Mouse (Mus musculus) Patski (cell line): ENCODE data around the gene Mecom. TPM values are rescaled to one million over a fixed set of nuclear protein-coding genes. Genes with fewer than 3 reads are reported as not detected.

Experiments
- ATAC-seq: fragments of 100-300 bp; one replicate; pipeline ENCODE4 v1.8.0; 2021
- CTCF ChIA-PET: fragments of 350-600 bp; sonication (Branson Sonifier 250); formaldehyde crosslinking; loops from one replicate; lab custom pipeline; 2022; ENCODE audit warnings: inconsistent platforms; lab: Charles Lee
- POLR2A ChIA-PET: fragments of 350-600 bp; sonication (Branson Sonifier 250); formaldehyde crosslinking; loops from one replicate; lab custom pipeline; 2022; ENCODE audit warnings: antibody characterized with exemption, inconsistent platforms; lab: Charles Lee
- DNase-seq: peaks from one replicate; pipeline ENCODE4 v3.0.0-alpha.2; 2011; ENCODE audit warnings: low read depth, low spot score
- H3K27me3 ChIP-seq: fragments of 371-371 bp; one replicate; pipeline ENCODE4 v1.5.1; 2021
- CTCF ChIP-seq: fragments of 100-300 bp; IDR thresholded peaks from one replicate; pipeline ENCODE4 v1.5.1; 2021
- in situ Hi-C: fragments of 300-500 bp; cut with MboI; formaldehyde crosslinking; loops from 3 replicates; pipeline ENCODE4 v1.11.1; 2018; ENCODE audit warnings: low pct_unique_long_range_greater_than_20kb, mixed read lengths
- polyA plus RNA-seq: library from polyadenylated mRNA; unstranded; gene quantifications from one replicate; pipeline ENCODE4 v1.2.3, GENCODE M21; 2021

Mecom gene
- polyA plus RNA-seq, 1 experiment from 2014 or later, result 18.4 TPM

DNA sequence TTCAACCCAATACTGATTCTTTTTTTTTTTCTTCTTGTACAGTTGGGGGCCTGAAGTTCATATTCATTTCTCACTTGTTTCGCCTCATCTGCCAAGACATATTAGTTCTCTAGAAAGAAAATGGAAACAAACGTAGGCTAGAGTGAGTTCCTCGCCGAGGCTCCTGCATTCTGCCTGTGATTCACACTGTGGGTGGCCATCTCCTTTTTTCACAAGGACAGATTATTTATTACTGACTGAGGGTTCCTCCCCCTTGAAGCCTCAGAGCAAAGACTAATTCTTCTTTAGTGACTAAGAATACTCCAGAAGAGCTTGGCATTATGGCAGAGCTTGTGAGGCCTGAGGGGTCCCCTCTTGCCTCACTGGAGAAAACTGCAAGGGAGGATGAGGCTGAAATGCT, 167.5 kb downstream of the Mecom start:
- DNase-seq (no peak), ATAC-seq (no peak)
- in situ Hi-C loops, result no loop called here
- ChIA-PET POLR2A (no interaction called here), CTCF (interaction anchor here (2.4 kb wide), 1 partner anchor 9 kb away, joined by 6 read pairs; no protein-coding TSS in a partner anchor)
- H3K27me3 ChIP-seq, result peaks cover 19% of the 10 kb centered on the region
- no peak for TF ChIP-seq CTCF

DNA sequence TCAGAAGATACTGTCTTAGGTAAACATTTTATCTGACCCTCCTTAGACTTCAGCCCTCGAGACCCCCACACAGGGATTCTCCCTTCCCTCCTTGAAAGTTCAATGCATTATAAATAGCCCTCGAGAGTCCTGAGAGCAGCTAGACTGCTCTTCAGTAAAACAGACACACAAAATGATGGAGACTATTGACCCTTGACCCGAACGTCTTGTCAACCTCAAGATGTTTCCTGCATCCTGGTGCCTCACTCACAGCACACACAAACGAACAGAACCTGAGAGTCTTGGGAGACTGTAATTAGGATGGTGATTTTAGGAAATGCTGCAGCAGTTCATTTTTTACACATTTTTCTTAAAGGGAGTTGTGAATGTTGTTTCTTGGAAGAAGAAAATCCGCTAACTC, 168.5 kb downstream of the Mecom start:
- ChIA-PET POLR2A (no interaction called here), CTCF (interaction anchor here (1.1 to 2.4 kb wide), 2 partner anchors 8 to 12 kb away, joined by 3 to 6 read pairs; no protein-coding TSS in a partner anchor)
- no peak for ATAC-seq
- peaks cover 19% of the 10 kb centered on the region for H3K27me3 ChIP-seq
- in situ Hi-C loops, result no loop called here
- no peak for TF ChIP-seq CTCF
- DNase-seq, result no peak

DNA sequence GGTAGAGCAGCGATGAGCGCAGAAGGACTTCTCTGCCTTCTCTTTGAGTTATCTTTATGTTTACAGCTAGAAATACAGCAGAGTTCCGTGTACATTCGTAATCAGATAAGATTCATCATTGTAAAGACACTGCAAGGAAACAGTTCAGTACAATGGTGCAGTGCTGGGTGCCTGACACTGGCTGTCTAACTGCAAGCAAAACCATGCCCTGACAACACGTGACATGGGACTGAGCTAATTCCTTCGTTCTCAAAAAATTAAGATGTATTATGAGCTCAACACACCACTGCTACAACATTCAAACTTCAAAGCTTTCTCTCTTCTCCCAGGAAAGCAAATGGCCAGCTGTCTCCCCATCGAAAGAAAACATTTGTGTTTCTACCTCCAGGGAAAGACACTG, 176.3 kb downstream of the Mecom start:
- CTCF ChIA-PET, result interaction anchor here (0.9 to 3.2 kb wide), 7 partner anchors 8 to 35 kb away, joined by 3 to 10 read pairs (median 3); no protein-coding TSS in a partner anchor
- no peak for ATAC-seq
- POLR2A ChIA-PET, result no interaction called here
- in situ Hi-C loops, result no loop called here
- peaks cover 20% of the 10 kb centered on the region for H3K27me3 ChIP-seq
- no peak for TF ChIP-seq CTCF
- DNase-seq, result no peak

DNA sequence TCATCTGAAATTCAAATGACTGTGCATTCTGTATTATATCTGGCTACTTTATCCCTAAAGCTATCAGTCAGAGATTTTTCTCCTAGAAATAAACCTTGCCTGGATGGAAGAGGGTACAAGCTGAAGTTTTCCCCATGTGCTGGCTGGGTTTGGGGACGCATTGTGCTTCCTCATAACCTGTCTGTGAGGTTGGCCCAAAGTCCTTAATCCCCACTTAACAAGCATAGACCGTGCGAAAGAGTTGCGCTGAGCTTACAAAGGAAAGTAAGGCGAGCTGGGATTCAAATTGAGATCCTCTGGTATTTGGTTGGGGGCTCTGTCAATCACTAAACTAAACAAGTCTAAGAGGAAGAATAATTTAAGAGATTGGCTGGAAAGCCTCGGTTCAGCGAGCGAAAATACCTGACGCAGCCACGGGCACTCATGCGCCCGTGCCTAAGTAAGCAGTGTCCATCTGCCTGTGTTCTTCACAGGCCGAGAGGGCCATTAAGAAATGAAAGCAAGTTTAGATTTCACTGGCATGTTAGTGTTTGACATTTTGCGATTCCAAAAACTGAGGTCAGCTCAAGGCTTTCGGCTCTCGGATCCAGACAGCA, 176.8 kb downstream of the Mecom start:
- in situ Hi-C loops, result no loop called here
- ChIA-PET POLR2A (no interaction called here), CTCF (interaction anchor here (0.9 to 3.2 kb wide), 7 partner anchors 9 to 36 kb away, joined by 3 to 10 read pairs (median 3); no protein-coding TSS in a partner anchor)
- DNase-seq, result no peak
- ATAC-seq, result no peak
- no peak for TF ChIP-seq CTCF
- peaks cover 16% of the 10 kb centered on the region for H3K27me3 ChIP-seq

DNA sequence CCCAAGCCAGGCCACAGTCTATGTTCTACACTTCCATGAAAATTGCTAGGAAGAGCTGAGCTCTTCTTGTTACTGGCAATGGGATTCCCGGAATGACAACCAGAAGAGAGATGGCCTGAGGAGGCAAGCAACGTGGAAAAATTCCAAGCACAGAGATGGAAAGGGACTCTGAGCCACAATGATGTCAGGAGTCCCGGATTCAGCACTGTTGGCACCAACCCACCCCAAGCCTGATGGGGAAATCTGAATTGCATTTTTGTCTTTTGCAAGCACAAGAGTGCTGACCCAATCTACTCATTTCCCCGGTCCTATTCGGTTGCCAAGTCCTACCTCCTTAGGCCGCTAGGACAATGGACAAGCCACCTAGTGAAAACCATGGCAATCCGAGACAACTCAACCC, 181.2 kb downstream of the Mecom start:
- no peak for ATAC-seq
- DNase-seq, result no peak
- ChIA-PET CTCF (interaction anchor here (1.2 kb wide), 1 partner anchor 9 kb away, joined by 3 read pairs; no protein-coding TSS in a partner anchor), POLR2A (interaction anchor here (0.5 to 0.6 kb wide), 2 partner anchors 353 to 1136 kb away, joined by 3 read pairs; no protein-coding TSS in a partner anchor)
- in situ Hi-C loops, result no loop called here
- no peak for TF ChIP-seq CTCF
- peaks cover 19% of the 10 kb centered on the region for H3K27me3 ChIP-seq

DNA sequence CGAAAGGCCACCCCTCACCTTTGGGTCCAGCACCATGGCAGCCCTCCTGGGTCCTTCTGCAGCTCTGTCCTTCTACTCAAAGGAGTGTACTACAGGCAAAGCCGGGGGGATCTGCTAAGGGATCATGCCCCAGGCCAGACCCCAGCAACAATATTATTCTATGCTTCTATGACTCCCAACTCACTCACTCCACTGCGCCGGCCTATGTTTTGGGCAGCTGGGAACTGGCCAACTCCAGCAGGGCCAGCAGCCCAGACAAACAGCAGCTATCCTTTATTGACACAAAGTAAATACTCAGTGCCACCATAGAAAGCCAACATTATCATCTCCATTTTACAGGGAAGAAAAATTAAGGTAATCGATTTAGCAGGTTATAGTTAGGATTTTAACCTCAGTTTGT, 186.6 kb downstream of the Mecom start:
- peaks cover 11% of the 10 kb centered on the region for H3K27me3 ChIP-seq
- ATAC-seq (no peak), DNase-seq (no peak)
- ChIA-PET CTCF (interaction anchor here (0.8 to 1.4 kb wide), 2 partner anchors 10 to 21 kb away, joined by 3 read pairs; no protein-coding TSS in a partner anchor), POLR2A (interaction anchor here (0.7 kb wide), 1 partner anchor 956 kb away, joined by 3 read pairs; no protein-coding TSS in a partner anchor)
- no peak for TF ChIP-seq CTCF
- in situ Hi-C loops, result no loop called here

DNA sequence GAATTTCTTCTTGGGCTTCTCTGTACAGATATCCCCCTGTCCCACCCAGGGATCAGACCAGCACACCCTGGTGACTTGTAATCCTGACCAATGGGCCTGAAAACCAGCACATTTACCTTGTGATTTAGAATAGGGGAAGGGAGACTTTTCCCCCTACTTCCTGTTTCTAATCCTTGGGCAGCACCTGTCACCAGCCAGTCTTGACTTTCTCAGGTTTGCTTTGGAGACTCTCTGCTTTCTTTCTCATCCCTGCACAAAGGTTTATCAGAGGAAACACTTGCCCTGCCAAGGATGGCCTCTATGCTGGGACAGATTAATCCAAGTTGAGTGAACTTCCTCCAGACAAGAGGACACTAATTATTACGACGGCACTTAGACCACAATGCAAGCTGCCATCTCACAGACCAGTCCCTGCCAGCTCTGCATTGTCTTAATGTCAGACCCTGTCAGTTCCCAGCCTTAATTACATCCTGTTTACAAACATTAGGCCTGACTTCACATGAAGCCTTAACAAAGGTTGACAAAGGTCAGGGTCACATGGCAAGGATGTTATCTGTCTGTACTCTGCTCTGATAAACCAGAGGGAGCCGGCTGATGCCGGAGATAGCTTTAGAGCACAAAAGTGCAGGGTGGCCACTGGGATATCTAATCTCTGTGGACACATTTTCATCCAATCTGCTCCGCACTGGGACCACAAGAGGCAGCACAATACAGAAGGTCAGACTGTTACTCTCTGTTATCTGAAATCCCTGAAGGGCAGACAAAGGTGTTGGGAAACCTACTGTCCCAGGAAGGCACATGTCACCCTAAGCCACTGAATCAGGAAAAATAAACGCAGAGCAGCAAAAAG, 193.7 kb downstream of the Mecom start:
- ChIA-PET CTCF (interaction anchor here (1.0 kb wide), 1 partner anchor 13 kb away, joined by 4 read pairs; no protein-coding TSS in a partner anchor), POLR2A (no interaction called here)
- DNase-seq (no peak), ATAC-seq (no peak)
- no peak for TF ChIP-seq CTCF
- peaks cover 14% of the 10 kb centered on the region for H3K27me3 ChIP-seq
- in situ Hi-C loops, result no loop called here

DNA sequence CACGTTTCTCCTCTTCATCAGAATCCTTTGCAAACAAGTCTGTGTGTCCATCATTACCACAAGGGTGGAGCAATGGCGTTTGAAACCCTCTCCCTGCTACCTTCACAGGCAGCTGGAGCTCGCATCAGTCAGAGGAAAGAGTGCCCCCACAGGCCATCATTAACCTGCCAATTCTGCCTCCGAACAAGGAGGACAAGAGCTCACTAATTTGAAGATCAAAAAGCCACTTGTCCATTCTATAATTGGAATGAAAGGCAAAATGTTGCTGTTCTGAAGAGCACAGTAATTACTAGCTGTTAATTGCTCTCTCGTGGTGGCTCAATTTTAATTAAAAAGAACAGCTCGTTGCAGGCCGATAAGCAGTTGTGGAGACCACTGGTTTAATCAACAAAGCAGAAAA, 198.5 kb downstream of the Mecom start:
- TF ChIP-seq CTCF, result no peak
- POLR2A ChIA-PET, result no interaction called here
- CTCF ChIA-PET, result interaction anchor here (2.0 kb wide), 1 partner anchor 12 kb away, joined by 7 read pairs; no protein-coding TSS in a partner anchor
- DNase-seq, result no peak
- H3K27me3 ChIP-seq, result peaks cover 17% of the 10 kb centered on the region
- ATAC-seq, result no peak
- in situ Hi-C loops, result no loop called here

DNA sequence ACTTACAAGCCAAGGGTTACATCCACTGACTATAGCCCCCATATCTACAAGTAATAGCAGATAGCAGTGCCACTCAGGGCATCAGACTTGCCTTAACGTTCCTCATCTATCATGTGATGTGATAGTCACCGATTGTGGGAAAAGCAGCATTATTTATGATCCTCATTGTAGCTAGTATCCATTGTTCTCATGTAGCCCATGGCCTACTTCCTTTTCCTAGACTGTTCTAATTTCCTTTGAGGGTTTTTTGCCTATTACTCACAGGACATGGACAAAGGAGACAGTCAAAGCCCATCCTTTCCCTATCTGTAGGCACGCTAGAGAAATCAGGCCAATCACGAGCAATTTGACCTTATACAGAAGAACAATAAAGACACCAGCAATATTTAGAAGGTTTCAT, 203.7 kb downstream of the Mecom start:
- ATAC-seq, result no peak
- ChIA-PET POLR2A (no interaction called here), CTCF (no interaction called here)
- no peak for DNase-seq
- in situ Hi-C loops, result no loop called here
- H3K27me3 ChIP-seq, result peaks cover 10% of the 10 kb centered on the region
- TF ChIP-seq CTCF, result no peak

DNA sequence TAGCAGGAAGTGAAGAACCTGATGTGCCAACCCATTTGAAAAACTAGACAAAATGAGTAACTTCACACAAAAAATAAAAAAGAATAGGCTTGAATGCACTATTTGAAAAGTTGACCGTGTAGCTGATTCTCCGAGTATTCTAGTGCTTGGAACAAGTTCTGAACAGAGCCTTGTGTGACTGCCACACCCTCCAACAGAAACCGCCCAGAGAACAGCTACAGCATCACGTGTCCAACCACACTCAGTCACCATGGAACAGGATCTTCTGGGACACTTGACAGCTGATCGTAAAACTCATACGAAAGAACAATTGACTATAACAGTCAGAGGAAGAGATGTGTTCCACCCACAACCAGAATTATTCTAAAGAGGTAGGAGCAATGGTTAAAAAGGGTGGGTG, 215.5 kb downstream of the Mecom start:
- no peak for TF ChIP-seq CTCF
- ChIA-PET POLR2A (no interaction called here), CTCF (interaction anchor here (0.8 kb wide), 1 partner anchor 79 kb away, joined by 3 read pairs; no protein-coding TSS in a partner anchor)
- H3K27me3 ChIP-seq, result peaks cover 24% of the 10 kb centered on the region
- DNase-seq (no peak), ATAC-seq (no peak)
- in situ Hi-C loops, result no loop called here
